Mouse (Mus musculus): ENCODE data around the gene Zfp329. TPM values are rescaled to one million over a fixed set of nuclear protein-coding genes. Genes with fewer than 3 reads are reported as not detected.
"Not testable (repeated sequence)": the region's sequence is repeated elsewhere in the genome, so short reads cannot be mapped to it uniquely, and the experiment has no call there.

Zfp329 gene
- total RNA-seq (2021): 10 to 100 TPM; 20.2 to 20.9 TPM

- intact Hi-C loops (cut with DNase I): no loop called here
- peak; percentile 90 to 95 for DNase-seq (ENCODE audit: extremely low spot score in 1 of 2, low spot score in 2 of 2)
These were observed at the start of gene Zfp329 for GRCm38 (mm10) chr7:12818521-12819295. Gene Zfp329, minus strand, starts transcription at chr7:12818858.

GRCm38 (mm10) chr7:12835779-12836178 is 17.1 kb upstream of the Zfp329 start:
- no peak for DNase-seq (ENCODE audit: extremely low spot score in 1 of 2, low spot score in 2 of 2)
- intact Hi-C loops (cut with DNase I): no loop called here

DNA sequence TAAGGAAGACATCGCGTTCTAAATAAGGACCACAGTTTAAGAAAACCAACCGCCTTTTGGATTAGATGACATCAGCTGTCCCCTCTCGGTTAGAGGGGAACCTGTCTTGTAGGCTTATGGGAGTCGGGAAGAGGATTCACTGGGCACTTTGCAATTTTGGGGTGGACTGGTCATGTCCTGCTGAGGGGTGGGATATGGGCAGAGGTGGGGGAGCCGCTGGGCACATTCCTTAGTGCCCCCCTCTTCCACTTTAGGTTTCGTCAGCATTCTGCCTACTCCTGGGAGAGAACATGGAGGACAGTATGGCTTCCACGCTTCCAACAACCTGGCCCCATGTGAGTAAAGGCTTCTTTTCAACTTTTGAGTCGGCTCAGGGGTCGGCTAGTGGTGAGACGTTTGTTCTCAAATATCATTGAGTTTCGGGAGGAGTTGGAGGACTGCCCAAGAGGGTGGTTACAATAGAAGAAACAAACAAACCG is 16.6 kb upstream of the Zfp329 start:
- intact Hi-C loops (cut with DNase I): no loop called here
- peak in 1 of 2 experiments; percentile 46 for DNase-seq (ENCODE audit: extremely low spot score in 1 of 2, low spot score in 2 of 2)

GRCm38 (mm10) chr7:12834162-12835120 is 15.8 kb upstream of the Zfp329 start, which contains the start of gene Zfp110:
Gene Zfp110, plus strand, starts transcription at chr7:12834761.
- peak; percentile 77 to 93 for DNase-seq (ENCODE audit: extremely low spot score in 1 of 2, low spot score in 2 of 2)
- intact Hi-C loops (cut with DNase I): no loop called here

DNA sequence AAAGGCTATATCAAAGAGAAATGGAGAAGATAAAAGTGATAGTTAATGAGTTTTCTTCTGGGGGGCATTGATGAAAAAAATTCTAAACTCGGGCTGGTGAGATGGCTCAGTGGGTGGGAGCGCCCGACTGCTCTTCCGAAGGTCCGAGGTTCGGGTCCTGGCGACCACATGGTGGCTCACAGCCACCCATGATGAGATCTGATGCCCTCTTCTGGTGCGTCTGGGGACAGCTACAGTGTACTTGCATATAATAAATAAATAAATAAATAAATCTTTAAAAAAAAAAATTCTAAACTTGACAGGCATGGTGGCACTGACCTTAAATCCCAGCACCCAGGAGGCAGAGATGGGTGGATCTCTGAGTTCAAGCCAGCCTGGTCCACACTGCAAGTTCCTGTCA is 3.1 kb downstream of the Zfp329 start:
- no peak for DNase-seq (ENCODE audit: extremely low spot score in 1 of 2, low spot score in 2 of 2)
- intact Hi-C loops (cut with DNase I): no loop called here

DNA sequence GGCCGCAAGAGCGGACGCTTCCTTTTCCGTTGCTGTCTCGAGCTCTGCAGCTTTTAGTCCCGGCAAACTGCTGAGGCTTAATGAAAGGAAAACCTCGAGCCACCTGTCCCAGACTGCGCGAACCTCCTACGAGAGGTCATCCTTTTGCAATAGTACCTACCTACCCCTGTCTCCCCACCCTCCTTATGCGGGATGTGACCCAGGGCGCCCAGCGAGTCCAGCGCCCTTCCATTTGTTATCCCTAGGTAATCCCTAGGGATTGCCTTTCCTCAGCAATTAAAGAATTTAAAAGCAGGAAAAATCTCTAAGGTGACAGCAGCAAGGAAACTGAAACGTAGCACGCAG is 15.0 kb downstream of the Zfp329 start:
- DNase-seq (ENCODE audit: extremely low spot score in 1 of 2, low spot score in 2 of 2): no peak
- intact Hi-C loops (cut with DNase I): no loop called here

GRCm38 (mm10) chr7:12802866-12803726 is 15.6 kb downstream of the Zfp329 start, which contains the start of gene Zscan18:
Gene Zscan18, minus strand, starts transcription at chr7:12803635.
- DNase-seq (ENCODE audit: extremely low spot score in 1 of 2, low spot score in 2 of 2): peak; percentile 82 to 90
- intact Hi-C loops (cut with DNase I): no loop called here

GRCm38 (mm10) chr7:12799554-12799953 is 19.1 kb downstream of the Zfp329 start:
- intact Hi-C loops (cut with DNase I): no loop called here
- DNase-seq (ENCODE audit: extremely low spot score in 1 of 2, low spot score in 2 of 2): no peak

DNA sequence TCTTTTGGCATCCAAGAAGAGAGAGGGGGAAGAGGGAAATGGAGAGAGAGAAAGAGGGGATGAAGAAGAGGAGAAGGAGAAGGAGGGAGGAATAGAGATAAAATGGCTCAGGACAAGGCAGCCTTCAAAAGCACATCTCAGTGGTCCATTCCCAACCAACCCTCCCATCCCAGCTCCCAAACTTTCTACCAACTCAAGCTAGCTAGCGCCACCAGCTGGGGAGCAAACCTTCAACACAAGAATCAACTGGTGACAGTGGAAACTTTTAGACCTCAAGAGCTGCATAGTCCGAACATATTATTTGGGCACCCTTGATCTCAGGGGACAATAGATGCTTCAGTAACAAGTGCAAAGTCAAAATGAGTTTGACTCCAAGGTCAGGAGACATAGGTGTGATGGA is 20.7 kb downstream of the Zfp329 start:
- intact Hi-C loops (cut with DNase I): no loop called here
- DNase-seq (ENCODE audit: extremely low spot score in 1 of 2, low spot score in 2 of 2): no peak

DNA sequence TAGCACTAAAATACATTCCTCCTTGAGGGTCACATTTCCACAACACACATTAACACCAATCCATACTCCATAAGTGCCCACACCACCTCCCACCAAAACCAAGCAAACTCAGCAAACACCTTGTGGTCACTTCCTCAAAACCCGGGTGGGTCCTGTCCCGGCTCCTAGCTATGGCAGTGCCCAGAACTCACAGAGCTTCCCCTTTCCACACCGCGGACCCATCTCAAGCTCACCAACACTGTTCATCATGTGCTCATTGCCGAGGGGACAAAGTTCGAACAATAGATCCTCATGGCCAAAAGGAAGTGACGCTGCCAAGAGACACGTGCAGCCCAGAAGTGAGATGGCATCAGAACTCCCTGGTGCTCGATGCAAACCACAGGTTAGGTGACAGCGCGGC is 26.0 kb downstream of the Zfp329 start:
- DNase-seq (ENCODE audit: extremely low spot score in 1 of 2, low spot score in 2 of 2); intact Hi-C loops (cut with DNase I): not testable (repeated sequence)

DNA sequence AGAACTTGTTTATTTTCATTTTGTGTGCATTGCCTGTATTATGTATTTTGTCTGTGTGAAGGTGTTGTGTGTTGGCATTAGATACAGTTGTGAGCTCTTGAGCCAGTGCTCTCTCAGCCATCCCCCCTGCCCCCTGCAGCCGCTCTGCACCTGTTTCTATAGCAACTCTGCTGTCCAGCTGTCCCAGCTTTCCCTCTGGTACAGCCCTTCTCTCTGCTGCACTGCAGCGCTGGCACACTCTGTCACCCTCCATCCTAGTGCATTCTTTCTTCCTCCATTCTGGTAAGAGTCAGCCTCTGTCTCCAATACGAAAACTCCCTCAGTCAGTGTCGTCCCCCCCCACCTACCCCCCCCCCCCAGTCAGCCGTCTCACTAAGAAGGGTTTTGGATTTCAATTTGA is 30.6 kb downstream of the Zfp329 start:
- peak in 1 of 2 experiments; percentile 36 for DNase-seq (ENCODE audit: extremely low spot score in 1 of 2, low spot score in 2 of 2)
- intact Hi-C loops (cut with DNase I): no loop called here

- intact Hi-C loops (cut with DNase I): no loop called here
- DNase-seq (ENCODE audit: extremely low spot score in 1 of 2, low spot score in 2 of 2): no peak
These were observed 31.3 kb downstream of the Zfp329 start for GRCm38 (mm10) chr7:12787333-12787732.

DNA sequence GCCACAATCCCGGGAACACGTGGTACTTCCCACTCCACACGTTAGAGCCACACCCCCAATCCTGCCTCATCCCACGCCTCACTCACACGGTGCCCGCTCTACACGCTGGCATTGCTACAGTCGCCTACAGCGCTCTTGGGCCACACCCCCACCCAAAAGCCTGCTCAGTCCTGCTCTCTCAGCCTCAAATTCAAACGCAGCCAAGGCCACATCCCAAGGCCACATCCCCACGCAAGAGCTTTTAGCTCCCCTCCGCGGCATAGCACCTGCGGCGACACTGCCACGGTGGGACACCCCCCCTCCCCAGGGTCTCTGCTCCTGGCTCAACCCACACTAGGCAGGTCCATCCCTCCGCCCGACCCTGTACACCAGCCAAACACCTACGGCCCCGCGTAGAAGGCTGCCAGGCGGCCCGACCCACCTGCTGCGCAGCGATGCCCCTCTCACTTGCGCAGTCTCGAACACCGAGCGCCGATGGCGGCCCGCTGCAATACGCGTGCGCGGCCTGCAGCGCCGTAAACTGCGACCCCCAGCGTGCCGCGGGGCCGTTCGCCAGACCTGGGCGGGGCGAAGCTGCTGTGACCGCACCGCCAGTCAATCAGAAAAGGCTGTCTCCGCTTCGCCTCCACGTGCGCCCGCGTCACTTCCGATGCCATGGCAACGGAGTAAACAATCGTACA is 38.4 kb downstream of the Zfp329 start:
- DNase-seq (ENCODE audit: extremely low spot score in 1 of 2, low spot score in 2 of 2): peak; percentile 89 to 96
- intact Hi-C loops (cut with DNase I): no loop called here

DNA sequence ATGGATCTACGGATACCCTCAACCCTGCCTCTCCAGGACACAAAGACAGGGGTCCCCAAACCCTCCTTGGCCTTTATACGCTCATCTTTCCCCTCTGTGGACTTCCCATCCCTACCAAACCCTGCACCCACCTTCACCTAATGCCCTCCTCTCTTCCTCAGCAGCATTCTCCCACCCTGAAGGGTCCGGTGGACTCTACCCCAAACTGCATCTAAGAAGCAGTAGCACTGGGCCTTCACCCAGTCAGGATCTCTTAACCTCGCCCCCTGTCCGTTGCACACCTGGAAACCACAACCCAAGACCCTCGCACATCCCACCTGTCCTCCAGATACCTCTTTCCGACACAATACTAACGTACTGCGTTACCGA is 38.9 kb downstream of the Zfp329 start:
- intact Hi-C loops (cut with DNase I): no loop called here
- peak in 1 of 2 experiments; percentile 29 for DNase-seq (ENCODE audit: extremely low spot score in 1 of 2, low spot score in 2 of 2)

DNA sequence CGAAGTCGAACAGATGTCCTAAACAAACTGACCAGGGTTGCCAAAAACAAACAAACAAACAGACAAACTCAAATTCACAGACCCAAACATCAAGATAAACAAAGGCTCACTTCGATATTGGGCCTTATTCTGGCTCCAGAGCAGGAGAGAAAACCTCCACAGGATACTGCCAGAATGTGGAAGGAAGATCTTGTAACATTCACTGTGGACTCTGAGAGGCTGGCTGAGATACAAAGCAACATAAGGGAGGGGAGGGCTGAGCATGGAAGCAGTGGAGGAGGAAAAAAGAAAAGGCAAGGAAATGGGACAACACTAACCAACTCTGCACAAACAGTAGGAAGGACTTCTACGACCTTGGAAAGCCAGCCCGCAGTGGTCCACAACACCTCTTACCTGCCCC is 39.5 kb downstream of the Zfp329 start:
- intact Hi-C loops (cut with DNase I): no loop called here
- DNase-seq (ENCODE audit: extremely low spot score in 1 of 2, low spot score in 2 of 2): peak in 1 of 2 experiments; percentile 17

GRCm38 (mm10) chr7:12774606-12775005 is 44.1 kb downstream of the Zfp329 start:
- peak in 1 of 2 experiments; percentile 42 for DNase-seq (ENCODE audit: extremely low spot score in 1 of 2, low spot score in 2 of 2)
- intact Hi-C loops (cut with DNase I): no loop called here

- peak in 1 of 2 experiments; percentile 41 for DNase-seq (ENCODE audit: extremely low spot score in 1 of 2, low spot score in 2 of 2)
- intact Hi-C loops (cut with DNase I): no loop called here
These were observed 44.5 kb downstream of the Zfp329 start for GRCm38 (mm10) chr7:12774111-12774510.
